Mouse (Mus musculus) adrenal gland, adult (tissue): ENCODE measurements around the gene Txnrd3.

Experiments
- DNase-seq, 2 experiments: peaks; one replicate each; pipeline ENCODE4 v3.0.0; 2022 to 2023; ENCODE audit warnings: low spot score in 1 of 2; ENCODE audit not compliant: inconsistent age in 2 of 2

Gene Txnrd3

DNA sequence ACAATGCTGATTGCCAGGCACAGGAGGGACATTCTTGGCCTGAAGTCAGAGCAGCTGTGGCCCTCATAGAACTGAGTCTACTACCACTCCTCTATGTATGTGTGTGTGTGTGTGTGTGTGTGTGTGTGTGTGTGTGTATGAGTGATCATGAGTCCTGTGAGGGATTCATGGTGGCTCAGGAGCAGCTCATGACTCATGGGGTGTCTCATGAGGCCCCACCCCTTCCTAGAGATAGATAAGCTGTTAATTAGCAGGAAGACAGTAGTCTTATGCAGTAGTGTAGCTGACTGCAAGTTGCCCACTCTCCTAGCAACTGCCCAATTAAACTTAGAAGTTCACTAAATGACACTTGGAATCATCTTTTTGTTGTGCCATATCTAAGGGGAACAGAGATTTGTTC, 8.0 kb downstream of the Txnrd3 start:
- DNase-seq = no peak

DNA sequence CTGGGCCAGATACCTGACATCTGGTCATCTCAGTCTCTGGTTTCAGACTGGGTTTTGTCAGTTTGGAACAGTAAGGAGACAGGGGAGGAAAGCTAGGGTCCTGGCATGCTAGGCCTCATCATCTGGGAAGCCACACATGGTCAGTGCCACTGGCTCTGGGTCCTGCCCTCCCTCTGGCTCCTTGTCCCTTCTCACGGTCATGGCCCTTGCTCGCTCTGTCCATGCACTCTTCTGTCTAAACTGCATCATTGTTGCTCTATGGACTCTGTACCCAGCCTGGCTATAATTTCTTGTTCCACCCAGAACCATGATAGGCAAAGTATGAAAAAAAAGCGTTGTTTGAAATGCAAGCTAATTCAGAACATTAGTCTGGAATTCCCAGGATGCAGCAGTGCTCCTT, 11.2 kb downstream of the Txnrd3 start:
- no peak for DNase-seq

DNA sequence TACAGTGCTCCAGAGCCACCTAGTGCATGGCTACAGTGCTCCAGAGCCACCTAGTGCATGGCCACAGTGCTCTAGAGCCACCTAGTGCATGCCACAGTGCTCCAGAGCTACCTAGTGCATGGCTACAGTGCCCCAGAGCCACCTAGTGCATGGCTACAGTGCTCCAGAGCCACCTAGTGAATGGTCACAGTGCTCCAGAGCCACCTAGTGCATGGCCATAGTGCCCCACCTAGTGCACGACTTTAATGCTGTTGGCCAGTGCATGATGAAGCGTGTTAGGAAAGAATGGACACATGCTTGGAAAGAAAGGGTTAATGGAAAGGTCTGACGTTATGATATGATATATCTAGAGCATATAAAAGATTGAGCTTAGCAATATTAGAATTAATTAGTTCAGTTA, 14.6 kb downstream of the Txnrd3 start:
- no peak for DNase-seq

DNA sequence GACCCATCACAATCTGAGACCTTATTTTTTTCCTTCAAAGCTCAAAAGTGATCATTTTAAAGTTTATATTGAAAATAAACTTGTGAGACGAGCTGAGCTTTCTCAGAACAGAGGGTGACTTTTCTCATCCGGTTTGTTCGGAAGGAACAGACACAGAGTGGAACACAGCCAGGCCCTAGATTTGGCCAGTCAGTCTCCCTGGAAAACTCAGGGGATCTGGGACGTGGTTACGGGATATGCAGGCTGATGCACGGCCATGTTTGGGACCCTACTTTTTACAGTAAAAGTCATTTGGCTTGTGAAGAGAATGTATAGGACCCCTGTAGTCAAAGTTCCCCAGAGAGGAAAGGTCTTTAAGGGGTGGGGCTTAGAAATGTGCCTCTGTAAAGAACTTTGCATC, 15.1 kb downstream of the Txnrd3 start:
- no peak for DNase-seq

DNA sequence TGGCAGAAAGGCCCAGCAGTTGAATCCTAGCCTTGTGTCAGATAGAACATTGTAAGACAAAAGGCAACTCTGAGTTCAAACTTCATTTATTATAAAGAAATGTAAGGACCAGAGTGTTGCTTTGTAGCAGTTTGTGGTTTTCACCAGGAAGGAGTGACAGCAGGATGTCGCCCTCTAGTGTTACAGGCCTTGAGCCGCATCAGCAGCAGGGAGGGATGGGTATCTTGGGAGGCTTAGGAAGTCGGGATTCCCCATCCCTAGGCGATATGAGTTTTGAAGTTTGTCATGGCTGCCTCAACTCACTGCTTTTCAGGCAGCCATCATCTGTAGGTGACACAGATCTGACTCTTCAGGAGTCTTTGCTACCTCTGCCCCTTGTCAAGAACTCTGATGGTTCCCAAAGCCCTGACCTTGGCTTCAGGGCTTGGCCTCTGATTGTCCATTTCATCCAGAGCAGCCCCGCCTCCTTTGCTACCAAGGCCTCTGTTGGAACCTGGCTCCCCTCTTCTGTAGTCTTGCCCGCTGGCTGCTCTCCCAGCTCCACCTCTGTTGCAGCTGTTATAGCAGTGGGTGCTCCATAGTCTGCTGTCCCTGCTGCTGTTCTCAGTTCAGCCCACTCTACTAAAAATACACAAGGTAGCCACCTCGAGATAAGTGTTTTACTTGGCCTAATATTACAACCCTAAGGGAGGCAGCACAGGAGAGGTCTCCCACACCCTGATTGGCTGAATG, 16.1 kb downstream of the Txnrd3 start:
- DNase-seq = peak in 1 of 2 experiments; percentile 70

DNA sequence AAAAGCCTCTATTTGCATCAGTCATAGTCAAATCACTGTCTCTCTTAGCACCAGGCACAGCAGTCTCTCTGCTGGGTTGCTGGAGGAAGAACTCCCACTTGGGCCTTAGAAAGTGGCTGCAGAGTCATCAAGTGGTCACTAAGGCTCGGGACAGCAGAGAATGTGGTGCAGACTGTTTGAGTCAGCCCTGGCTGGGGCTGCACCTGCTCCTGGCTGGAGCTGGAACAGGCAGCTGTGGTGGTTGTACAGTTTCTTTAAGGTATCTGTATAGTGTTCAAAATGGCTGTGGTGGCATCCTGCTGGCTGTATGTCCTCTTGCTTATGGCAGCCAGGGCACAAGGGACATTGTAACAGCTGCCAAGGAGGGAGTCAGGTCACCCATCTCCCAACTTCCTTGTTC, 16.7 kb downstream of the Txnrd3 start:
- DNase-seq = no peak

DNA sequence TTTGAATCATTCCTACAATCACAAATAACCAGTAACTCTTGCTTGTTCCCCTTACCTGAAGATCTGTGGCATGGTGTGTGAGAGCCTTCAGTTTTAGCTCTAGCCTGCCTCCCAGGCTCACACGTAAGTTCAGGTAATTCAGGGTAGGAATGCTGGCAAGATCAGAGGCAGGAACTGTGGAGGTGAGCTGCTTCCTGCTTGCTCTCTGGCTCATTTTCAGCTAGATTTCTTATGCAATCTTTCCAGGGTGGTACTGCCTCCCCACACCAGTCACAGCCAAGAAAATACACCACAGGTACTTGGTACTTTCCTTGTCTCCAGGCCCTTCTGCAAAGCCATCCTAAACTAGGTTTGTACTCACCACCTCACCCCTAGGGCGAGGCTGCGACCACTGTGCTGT, 18.7 kb downstream of the Txnrd3 start:
- no peak for DNase-seq

DNA sequence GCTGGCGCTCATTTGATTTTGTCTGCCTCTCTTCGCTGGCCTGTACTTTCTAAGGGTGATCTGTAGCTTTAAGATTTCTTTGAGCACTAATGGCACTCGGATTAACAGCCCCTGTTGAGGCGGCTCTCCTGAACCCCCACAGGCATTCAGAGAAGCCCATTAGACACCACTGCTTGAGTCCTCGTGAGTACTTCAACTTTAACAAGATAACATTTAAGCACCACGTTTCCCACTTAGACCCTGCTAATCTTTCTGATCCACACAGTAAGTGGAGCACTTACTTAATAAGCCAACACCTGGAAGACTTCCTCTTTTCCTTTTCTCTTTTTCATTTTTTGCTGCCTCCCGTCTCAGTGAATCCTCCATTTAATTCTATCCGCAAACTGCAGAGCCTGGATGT, 21.4 kb downstream of the Txnrd3 start:
- DNase-seq = no peak

DNA sequence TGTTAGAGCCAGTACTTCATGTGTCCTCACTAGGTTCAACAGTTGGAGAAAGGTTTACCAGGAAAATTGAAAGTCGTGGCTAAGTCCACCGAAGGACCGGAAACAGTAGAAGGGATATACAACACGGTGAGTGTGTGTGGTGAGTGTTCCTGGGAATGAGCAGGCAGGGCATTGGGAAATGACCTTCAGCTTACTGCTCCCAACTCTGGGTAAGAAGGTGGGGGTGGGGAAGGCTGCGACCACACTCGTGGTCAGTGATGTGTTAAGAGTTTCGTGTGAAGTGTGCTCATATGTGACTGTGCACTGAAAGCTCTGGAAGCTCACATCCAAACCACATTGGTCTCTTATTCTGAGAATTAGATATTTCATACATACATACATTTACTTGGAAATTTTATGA, 21.9 kb downstream of the Txnrd3 start:
- DNase-seq = no peak

DNA sequence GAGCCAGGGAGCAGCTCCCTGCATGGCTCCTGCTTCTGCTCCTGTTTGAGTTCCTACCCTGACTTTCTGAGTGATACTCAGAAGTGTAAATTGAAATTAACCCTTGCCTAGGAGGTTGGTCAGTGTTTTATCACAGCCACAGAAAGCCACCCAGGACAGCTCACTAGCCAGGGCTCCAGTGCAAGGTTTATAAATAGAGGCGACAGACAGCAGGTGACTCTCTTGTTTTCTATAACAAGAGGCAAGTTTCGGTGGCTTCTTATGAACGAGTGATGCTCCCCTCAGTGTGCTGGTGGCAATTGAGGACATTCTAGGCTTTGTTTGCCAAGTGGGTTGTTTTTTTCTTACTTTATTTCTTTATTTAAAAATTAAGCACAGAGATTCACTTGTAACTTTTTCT, 23.2 kb downstream of the Txnrd3 start:
- no peak for DNase-seq

DNA sequence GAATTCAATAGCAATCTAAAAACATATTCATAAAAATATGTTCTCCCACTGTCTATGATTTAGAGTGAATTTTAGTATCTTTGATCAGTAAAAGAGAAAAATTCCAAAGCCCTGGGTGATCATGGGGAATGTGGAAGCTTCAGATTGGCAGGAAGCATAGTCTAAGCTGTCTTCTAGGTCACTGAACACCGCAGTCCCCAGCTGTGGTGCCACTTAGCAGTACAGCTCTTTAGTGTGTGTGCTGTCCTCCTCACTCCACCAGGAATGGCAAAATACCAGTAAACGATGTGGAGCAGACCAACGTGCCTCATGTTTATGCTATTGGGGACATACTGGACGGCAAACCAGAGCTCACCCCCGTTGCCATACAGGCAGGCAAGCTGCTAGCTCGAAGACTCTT, 25.8 kb downstream of the Txnrd3 start:
- DNase-seq = no peak

DNA sequence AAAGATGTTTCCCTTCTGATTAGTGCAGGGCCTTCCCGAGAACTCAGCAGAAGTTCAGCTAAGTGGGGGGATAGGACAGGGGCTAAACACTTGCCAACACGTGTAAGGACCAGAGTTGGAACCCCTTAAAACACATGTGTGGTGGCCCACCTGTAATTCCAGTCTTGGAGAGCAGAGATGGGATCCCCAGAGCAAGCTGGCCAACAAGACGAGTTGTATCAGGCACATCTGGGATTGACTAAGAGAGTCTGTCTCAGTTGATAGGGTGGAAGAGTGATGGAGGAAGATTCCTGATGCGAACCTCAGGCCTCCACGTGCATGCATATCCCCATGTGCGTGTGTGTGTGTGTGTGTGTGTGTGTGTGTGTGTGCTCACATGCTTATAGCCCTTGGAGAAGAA, 27.6 kb downstream of the Txnrd3 start:
- no peak for DNase-seq

DNA sequence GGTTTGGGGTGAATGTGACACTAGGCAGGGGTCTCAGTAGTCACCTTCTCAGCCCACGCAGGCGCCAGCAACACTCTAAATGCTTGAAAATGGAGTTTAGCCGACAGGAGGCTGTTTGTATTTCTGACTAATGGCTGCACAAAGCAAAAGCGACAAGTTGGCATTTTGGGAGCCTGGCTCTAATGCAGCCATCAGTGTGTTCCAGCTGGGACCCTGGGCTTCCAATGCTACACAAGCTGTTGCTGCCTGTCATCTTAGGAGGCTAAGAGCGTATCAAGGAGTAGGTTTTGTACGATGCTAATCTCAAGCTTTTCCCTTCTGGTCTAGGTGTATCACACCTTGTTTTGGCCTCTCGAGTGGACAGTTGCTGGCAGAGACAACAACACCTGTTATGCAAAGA, 28.9 kb downstream of the Txnrd3 start:
- no peak for DNase-seq

DNA sequence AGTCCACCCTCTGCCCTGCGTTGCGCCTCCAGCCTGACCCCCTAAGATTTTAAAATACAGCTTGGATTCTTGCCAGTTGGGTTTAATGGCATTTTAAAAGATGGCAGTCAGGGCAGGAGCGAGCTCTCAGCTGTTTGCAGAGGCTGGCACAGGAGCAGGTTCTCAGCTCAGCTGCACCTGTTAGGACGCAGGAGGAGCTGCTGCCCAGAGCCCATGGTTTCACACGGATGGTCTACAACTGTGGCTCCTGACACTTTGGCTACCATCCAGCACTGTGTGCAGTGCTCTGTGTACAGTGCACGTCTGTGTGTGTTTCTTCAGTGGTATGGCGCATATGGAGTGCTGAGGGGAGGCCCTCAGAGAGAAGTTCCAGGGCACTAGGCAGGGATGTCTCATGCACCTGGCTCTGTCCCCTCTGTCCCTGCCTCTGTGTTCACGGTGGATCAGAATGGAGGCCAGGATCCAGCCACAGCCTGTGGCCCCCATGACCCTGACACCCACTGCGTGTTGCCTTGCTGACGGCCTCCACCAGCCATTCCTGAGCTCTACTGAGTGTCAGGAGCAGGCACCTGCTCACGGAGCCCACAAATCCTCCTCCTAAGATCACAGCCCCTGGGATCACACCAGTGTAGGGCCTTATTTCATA, 29.5 kb downstream of the Txnrd3 start:
- no peak for DNase-seq

DNA sequence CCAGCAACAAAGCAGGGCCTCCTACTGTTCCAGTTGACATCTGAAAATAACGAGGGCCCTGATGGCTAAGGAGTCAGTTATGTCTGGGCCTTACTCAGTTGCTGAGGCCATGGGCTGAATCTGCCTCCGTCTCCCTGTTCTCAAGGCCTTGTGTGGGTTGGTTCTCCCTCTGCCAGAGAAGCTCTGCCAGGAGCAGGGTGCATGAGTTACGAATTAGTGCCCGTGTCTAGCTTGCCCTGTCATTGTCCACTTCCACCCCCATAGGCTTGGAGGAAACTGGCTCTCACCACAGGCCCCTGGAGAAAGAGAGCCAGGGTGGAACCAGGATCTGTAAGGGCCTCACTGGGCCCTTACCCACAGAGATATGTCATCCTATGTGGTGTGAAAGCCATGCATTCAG, 34.7 kb downstream of the Txnrd3 start:
- no peak for DNase-seq

DNA sequence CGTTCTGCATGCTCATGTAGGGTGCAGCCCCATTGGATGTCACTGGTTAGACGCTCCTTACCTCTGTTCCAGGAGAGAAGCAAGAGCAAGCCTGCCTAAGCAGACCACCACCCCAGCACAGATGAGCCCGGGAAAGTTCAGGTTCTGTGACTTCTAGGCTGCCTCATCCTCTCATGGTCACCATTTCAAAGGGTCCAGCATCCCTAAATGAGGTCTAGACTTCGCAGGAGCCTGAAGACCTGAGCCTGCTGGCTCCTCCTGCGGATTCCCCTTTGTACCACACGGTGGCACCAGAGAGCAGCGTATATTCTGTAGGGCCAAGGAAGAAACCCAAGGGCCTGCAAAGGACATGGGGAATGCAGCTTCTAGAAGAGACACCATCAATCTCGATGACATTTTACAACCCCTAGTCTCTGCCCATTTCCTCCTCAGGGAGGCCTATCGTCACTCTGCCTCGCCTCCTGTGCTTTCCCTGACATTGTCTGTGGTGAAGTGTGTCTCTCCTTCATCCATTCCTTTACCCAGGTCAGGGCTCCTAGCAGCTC, 35.6 kb downstream of the Txnrd3 start:
- peak; percentile 54 to 86 for DNase-seq

DNA sequence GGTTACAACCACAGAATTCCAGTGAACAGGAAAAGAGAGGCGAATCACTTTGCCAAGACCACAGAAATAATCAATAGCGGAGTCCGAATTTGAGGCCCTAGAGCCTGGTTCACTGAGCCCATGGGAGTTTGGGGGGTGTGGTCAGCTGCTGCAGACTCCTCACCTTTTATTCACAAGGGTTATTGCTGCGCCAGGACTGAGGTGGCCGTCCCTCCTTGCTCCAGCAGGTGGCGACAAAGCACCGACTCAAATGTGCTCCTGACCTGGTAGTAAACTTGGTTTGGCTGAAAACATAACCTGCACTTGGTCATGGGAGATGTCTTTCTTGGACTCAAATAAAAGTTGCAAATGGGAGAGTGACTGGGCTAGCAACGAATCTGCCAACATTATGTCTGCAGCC, 36.4 kb downstream of the Txnrd3 start:
- DNase-seq = peak; percentile 80 to 94

DNA sequence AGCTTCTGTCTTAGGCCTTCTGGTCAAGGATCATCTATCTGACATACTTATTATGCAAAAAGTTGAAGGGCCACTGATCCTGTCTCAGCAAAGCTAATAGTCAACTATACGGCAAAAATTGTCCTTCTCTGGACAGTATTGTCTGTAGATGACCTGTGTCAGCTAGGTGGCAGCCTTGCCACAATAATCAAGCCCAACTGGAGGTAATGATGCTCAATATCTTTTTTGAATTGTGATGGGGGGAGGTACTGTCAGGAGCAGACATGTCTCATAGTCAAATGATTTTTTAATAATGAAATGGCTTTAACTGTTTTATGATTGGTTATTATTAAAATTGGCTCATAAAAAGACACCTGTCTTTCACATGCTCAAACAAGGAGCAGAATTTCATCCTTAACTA, 40.4 kb downstream of the Txnrd3 start:
- DNase-seq = peak in 1 of 2 experiments; percentile 42

DNA sequence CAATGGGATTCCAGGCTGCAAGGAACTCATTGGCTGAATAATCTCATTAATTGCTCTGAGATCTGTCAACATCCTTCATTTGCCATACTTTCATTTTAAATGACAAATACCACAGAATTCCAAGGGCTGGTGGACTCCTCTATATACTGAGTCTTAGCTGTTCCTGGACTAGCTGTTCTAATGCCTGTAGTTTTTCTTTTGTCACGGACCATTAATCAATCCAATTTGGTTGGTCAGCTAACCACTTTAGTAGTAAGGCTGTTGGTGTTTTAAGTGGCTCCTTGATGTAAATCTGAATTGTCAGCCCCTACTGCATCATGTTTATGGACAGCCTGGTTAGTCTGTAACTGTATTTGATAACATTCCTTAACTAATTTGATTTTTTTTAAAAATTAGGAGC, 43.3 kb downstream of the Txnrd3 start:
- no peak for DNase-seq

DNA sequence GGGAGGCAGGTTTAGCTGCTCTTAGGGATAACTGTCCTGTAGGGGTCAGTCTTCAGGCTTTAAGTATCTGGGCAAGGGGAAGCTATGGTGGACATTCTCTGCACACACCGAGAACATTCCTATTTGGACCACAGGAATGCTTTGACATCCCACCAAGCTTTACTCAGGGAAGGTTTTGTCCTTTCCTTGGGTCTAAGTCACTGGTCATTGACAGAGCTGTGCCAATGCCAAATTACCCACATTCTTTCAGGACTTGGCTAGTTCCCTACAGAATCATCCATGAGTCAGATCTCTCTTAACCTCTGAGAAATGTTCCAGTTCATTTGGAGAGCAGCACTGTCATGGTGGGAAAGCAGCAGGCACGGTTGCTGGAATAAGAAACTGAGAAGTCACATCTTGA, 62.8 kb downstream of the Txnrd3 start:
- DNase-seq = peak; percentile 71 to 78

DNA sequence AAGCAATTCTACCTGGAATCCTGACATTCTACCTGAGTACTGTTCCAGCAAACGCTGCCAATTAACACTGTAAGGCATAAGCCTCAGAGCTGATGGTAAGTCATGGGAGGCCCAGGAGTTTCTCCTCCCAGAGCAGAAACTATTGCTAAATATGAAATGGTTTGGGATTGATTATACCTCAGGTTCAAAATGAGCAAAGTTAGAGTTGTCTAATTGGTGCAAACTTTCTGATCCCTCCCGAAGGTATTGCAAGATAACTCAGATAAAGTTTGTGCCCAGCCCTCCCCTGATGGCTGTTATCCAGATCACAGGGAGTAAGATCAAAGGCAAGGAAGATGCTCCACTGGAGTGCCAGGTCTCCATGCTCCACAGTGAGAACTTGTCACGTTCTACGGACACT, 63.5 kb downstream of the Txnrd3 start, which contains the start of gene Vmn1r40:
Gene Vmn1r40, plus strand, starts transcription at position 301 of the 400 bp plus-strand sequence.
- peak in 1 of 2 experiments; percentile 15 for DNase-seq

DNA sequence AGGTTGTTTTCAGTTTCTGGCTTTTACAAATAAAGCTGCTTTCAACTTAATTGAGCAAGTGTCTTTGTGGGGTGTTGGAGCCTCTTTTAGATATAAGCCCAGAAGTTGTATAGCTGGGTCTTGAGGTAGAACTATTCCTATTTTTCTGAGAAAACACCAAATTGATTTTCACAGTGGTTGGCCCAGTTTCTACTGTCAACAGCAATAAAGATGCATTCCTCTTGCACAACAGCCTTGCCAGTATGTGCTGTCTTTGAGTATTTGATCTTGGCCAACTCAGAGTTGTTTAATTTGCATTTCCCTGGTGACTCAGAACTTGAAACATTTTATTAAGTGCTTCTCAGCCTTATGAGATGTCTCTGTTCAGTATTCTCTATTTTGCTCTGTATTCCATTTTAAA, 74.3 kb downstream of the Txnrd3 start:
- peak in 1 of 2 experiments; percentile 34 for DNase-seq
